Mouse (Mus musculus) kidney, postnatal 0 days (tissue): ENCODE results near the gene Psmd11. TPM values are rescaled to one million over a fixed set of nuclear protein-coding genes. Genes with fewer than 3 reads are reported as not detected.
A peak's percentile ranks its signal among the peaks of the same experiment; 100 is the strongest.
"Not testable (repeated sequence)": the region's sequence is repeated elsewhere in the genome, so short reads cannot be mapped to it uniquely, and the experiment has no call there.

ENCODE experiments used
- ATAC-seq: fragments of 200-750 bp; cut with Nextera tagmentation; replicated peaks from 2 replicates; pipeline ENCODE4 v1.8.0; 2017; ENCODE audit warnings: low read depth, moderate number of reproducible peaks, moderate TSS enrichment, moderate library complexity; ENCODE audit not compliant: low FRiP score
- DNase-seq: peaks from one replicate; pipeline ENCODE4 v3.0.0-alpha.2; 2016; ENCODE audit warnings: low spot score
- H3K27ac ChIP-seq: fragments of 300-500 bp; sonication (generic); 2 replicates; pipeline ENCODE4 v1.5.1; 2014; ENCODE audit warnings: mild to moderate bottlenecking
- H3K27me3 ChIP-seq: fragments of 300-500 bp; sonication (generic); 2 replicates; pipeline ENCODE4 v1.6.1; 2014; ENCODE audit warnings: low read length, mixed read lengths; ENCODE audit not compliant: insufficient read depth
- H3K36me3 ChIP-seq: fragments of 300-500 bp; sonication (generic); 2 replicates; pipeline ENCODE4 v1.6.1; 2014; ENCODE audit warnings: low read length, mixed read lengths; ENCODE audit not compliant: insufficient read depth
- H3K4me1 ChIP-seq: fragments of 300-500 bp; sonication (generic); replicated peaks from 2 replicates; pipeline ENCODE4 v1.6.1; 2014; ENCODE audit warnings: antibody characterized with exemption, low read length, mixed read lengths; ENCODE audit not compliant: insufficient read depth
- H3K4me2 ChIP-seq: fragments of 300-500 bp; sonication (generic); 2 replicates; pipeline ENCODE4 v1.6.1; 2014; ENCODE audit warnings: mild to moderate bottlenecking, low read length, moderate library complexity, mixed read lengths
- H3K4me3 ChIP-seq: fragments of 300-500 bp; sonication (generic); replicated peaks from 2 replicates; pipeline ENCODE4 v1.5.1; 2014; ENCODE audit warnings: low read depth, low read length
- H3K9ac ChIP-seq: fragments of 300-500 bp; sonication (generic); 2 replicates; pipeline ENCODE4 v1.6.1; 2014; ENCODE audit warnings: low read depth, low read length
- H3K9me3 ChIP-seq: fragments of 300-500 bp; sonication (generic); replicated peaks from 2 replicates; pipeline ENCODE4 v1.6.1; 2016; ENCODE audit warnings: low read length, inconsistent platforms, mixed read lengths
- CTCF ChIP-seq: IDR thresholded peaks from 2 replicates; pipeline ENCODE4 v1.5.1; 2016; ENCODE audit warnings: antibody characterized with exemption, low read depth, mild to moderate bottlenecking, moderate library complexity
- WGBS: fragments of 180-500 bp; shearing (Covaris S2); extraction: QIAGEN DNeasy Blood & Tissue Kit; methylation state at CpG from one replicate; pipeline ENCODE4 v1.1.7; 2014; 5-methylcytosine and 5-hydroxymethylcytosine counted together
- polyA plus RNA-seq: library from polyadenylated mRNA; unstranded; fragments of >200 nt; fragmentation: Nextera tagmentation; extraction: Ambion mirVana; gene quantifications from 2 replicates; pipeline ENCODE4 v1.2.1, GENCODE M21; 2015

The Psmd11 gene
- polyA plus RNA-seq, 1 experiment from 2014 or later: 249 TPM

DNA sequence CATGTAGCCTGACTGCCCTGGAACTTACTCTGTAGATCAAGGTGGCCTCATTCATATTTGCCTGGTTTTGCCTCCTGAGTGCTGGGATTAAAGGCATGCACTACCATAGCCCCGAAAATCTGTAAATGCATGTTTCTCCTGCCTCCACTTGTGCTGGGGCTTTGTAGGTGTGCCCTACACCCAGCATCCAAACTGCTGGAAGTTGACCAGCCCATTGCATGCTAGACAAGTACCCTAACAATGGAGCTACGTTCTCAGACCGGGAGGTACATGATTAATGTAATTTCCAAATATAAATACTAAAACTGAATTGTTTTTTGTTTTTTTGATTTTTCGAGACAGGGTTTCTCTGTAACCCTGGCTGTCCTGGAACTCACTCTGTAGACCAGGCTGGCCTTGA, 43.4 kb upstream of the Psmd11 start:
- peak overlapping the region; percentile 80 for H3K4me3 ChIP-seq
- no peak for ATAC-seq
- peak overlapping the region; percentile 67 for H3K4me2 ChIP-seq
- no peaks in the 10 kb centered on the region for H3K27me3 ChIP-seq
- peak overlapping the region; percentile 58 for H3K9ac ChIP-seq
- 32% methylated on average over 4 of the region's 4 CpGs for WGBS
- no peak for TF ChIP-seq CTCF
- H3K36me3 ChIP-seq: peaks cover 20% of the 10 kb centered on the region
- no peaks in the 10 kb centered on the region for H3K9me3 ChIP-seq
- no peak for DNase-seq
- peaks cover 15% of the 10 kb centered on the region; the same call in 1 of the 2 replicates for H3K4me1 ChIP-seq
- H3K27ac ChIP-seq: no peak overlapping the region

DNA sequence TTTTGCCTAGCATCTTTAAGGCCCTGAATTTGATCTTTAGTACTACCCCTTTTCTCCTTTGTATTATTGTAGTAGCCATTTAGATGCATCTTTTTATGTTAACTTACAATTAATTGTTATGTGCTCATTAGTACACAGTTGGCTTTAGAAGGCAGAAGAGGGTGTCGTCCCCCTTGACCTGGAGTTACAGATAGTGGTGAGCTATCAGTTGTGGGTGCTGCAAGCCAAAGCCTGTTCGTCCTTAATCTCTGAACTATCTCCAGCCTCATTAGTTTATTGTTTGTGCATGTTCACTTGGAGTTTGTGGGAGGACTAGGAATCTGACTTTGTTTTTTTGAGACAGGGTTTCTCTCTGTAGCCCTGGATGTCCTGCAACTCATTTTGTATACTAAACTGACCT, 41.6 kb upstream of the Psmd11 start:
- no peak for TF ChIP-seq CTCF
- Histone ChIP-seq H3K4me2 (no peak overlapping the region), H3K4me1 (peaks cover 15% of the 10 kb centered on the region; the same call in 1 of the 2 replicates), H3K9me3 (no peaks in the 10 kb centered on the region), H3K27ac (no peak overlapping the region), H3K9ac (no peak overlapping the region), H3K36me3 (peaks cover 27% of the 10 kb centered on the region), H3K27me3 (no peaks in the 10 kb centered on the region), H3K4me3 (no peak overlapping the region)
- no peak for DNase-seq
- ATAC-seq: no peak
- 55% methylated on average over 2 of the region's 2 CpGs for WGBS

- no peaks in the 10 kb centered on the region for H3K27me3 ChIP-seq
- ATAC-seq (no peak), DNase-seq (no peak)
- peaks cover 5% of the 10 kb centered on the region; the same call in 1 of the 2 replicates for H3K4me1 ChIP-seq
- no peak overlapping the region for H3K9ac ChIP-seq
- no peak overlapping the region for H3K4me3 ChIP-seq
- no peak overlapping the region for H3K27ac ChIP-seq
- H3K4me2 ChIP-seq: no peak overlapping the region
- peaks cover 45% of the 10 kb centered on the region for H3K36me3 ChIP-seq
- WGBS: 83% methylated on average over 1 of the region's 1 CpGs
- no peaks in the 10 kb centered on the region for H3K9me3 ChIP-seq
- no peak for TF ChIP-seq CTCF
Measured at GRCm38 (mm10) chr11:80389885-80390284, 38.5 kb upstream of the Psmd11 start.

DNA sequence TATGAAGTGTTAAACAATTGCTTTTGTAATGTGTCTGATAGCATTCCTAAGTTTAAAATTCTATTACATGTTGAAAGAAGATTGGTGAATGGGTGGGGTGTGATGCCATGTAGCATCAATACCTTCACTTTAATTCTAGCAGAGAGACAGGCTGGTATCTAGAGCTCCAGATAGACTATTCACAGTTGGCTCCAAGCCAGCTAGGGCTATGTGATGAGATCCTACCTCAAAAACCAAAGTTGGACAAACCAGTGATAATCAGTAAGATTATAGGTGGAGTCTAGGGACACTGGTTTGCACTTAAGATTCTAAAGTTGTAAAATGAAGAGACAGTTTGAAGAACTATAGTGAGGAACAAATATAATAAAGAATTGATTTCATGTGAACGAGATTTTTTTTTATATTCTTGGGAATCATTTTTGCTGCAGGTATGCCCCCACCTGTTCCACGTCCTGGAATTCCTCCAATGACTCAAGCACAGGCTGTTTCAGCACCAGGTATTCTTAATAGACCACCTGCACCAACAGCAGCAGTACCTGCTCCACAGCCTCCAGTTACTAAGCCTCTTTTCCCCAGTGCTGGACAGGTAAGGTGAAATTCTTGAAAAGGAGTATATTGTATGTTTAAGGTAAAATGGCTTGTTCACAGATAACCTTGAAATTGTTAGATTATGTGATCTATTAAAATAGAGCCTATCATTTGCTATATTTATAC, 36.9 kb upstream of the Psmd11 start:
- no peak for DNase-seq
- no peak overlapping the region for H3K27ac ChIP-seq
- H3K36me3 ChIP-seq: peaks cover 51% of the 10 kb centered on the region
- no peak overlapping the region for H3K9ac ChIP-seq
- TF ChIP-seq CTCF: no peak
- no peak overlapping the region for H3K4me3 ChIP-seq
- no peak for ATAC-seq
- H3K4me1 ChIP-seq: no peaks in the 10 kb centered on the region
- 92% methylated on average over 2 of the region's 2 CpGs for WGBS
- H3K9me3 ChIP-seq: no peaks in the 10 kb centered on the region
- H3K27me3 ChIP-seq: no peaks in the 10 kb centered on the region
- no peak overlapping the region for H3K4me2 ChIP-seq

- Histone ChIP-seq H3K9me3 (no peaks in the 10 kb centered on the region), H3K9ac (no peak overlapping the region), H3K27ac (no peak overlapping the region), H3K4me3 (no peak overlapping the region), H3K4me1 (no peaks in the 10 kb centered on the region), H3K36me3 (peaks cover 56% of the 10 kb centered on the region), H3K27me3 (no peaks in the 10 kb centered on the region), H3K4me2 (no peak overlapping the region)
- 81% methylated on average over 3 of the region's 3 CpGs for WGBS
- no peak for TF ChIP-seq CTCF
- no peak for ATAC-seq
- no peak for DNase-seq
Measured at GRCm38 (mm10) chr11:80395930-80396329, 32.5 kb upstream of the Psmd11 start.

- H3K36me3 ChIP-seq: peaks cover 54% of the 10 kb centered on the region
Measured at GRCm38 (mm10) chr11:80396617-80397016, 31.8 kb upstream of the Psmd11 start.

GRCm38 (mm10) chr11:80407878-80408277, 20.5 kb upstream of the Psmd11 start:
- H3K9ac ChIP-seq, H3K4me1 ChIP-seq, ATAC-seq, H3K4me2 ChIP-seq, DNase-seq, H3K4me3 ChIP-seq, H3K27me3 ChIP-seq, H3K27ac ChIP-seq, H3K9me3 ChIP-seq: not testable (repeated sequence)
- WGBS: 97% methylated on average over 6 of the region's 6 CpGs
- peaks cover 28% of the 10 kb centered on the region for H3K36me3 ChIP-seq

More at GRCm38 (mm10) chr11:80396617-80397016, 31.8 kb upstream of the Psmd11 start:
- H3K27me3 ChIP-seq: no peaks in the 10 kb centered on the region
- H3K4me3 ChIP-seq: no peak overlapping the region
- 79% methylated on average over 4 of the region's 4 CpGs for WGBS
- H3K9me3 ChIP-seq: no peaks in the 10 kb centered on the region
- DNase-seq (no peak), ATAC-seq (no peak)
- H3K9ac ChIP-seq: no peak overlapping the region
- TF ChIP-seq CTCF: no peak
- no peak overlapping the region for H3K27ac ChIP-seq
- no peak overlapping the region for H3K4me2 ChIP-seq
- no peaks in the 10 kb centered on the region for H3K4me1 ChIP-seq
